Mouse (Mus musculus): ENCODE measurements around the gene Scgb1a1. TPM values are rescaled to one million over a fixed set of nuclear protein-coding genes. Genes with fewer than 3 reads are reported as not detected.
A peak's percentile ranks its signal among the peaks of the same experiment; 100 is the strongest.
"Not testable (repeated sequence)": the region's sequence is repeated elsewhere in the genome, so short reads cannot be mapped to it uniquely, and the experiment has no call there.

Gene Scgb1a1
- total RNA-seq (2021), result not detected
- long read RNA-seq, experiment 1, result 0 reads
- long read RNA-seq, experiment 2, result 0 reads

GRCm38 (mm10) chr19:9087821-9088220, at the start of gene Scgb1a1:
Gene Scgb1a1, minus strand, starts transcription at chr19:9087958.
- intact Hi-C loops (cut with DNase I), result no loop called here
- DNase-seq (ENCODE audit: low spot score in 2 of 2), result no peak

GRCm38 (mm10) chr19:9137159-9137558, 49.4 kb upstream of the Scgb1a1 start:
- intact Hi-C loops (cut with DNase I), result no loop called here
- DNase-seq (ENCODE audit: low spot score in 2 of 2), result no peak

GRCm38 (mm10) chr19:9135512-9136331, 48.0 kb upstream of the Scgb1a1 start, which contains the start of gene Asrgl1:
Gene Asrgl1, minus strand, starts transcription at chr19:9135636.
- intact Hi-C loops (cut with DNase I), result no loop called here
- DNase-seq (ENCODE audit: low spot score in 2 of 2), result peak; percentile 93

- peak; percentile 33 to 45 for DNase-seq (ENCODE audit: low spot score in 2 of 2)
- intact Hi-C loops (cut with DNase I), result no loop called here
These were observed 47.2 kb upstream of the Scgb1a1 start for GRCm38 (mm10) chr19:9134746-9135511.

GRCm38 (mm10) chr19:9129996-9130395, 42.2 kb upstream of the Scgb1a1 start:
- no peak for DNase-seq (ENCODE audit: low spot score in 2 of 2)
- intact Hi-C loops (cut with DNase I), result no loop called here

GRCm38 (mm10) chr19:9128499-9129194, 40.9 kb upstream of the Scgb1a1 start:
- intact Hi-C loops (cut with DNase I), result no loop called here
- DNase-seq (ENCODE audit: low spot score in 2 of 2), result no peak

- intact Hi-C loops (cut with DNase I); DNase-seq (ENCODE audit: low spot score in 2 of 2): not testable (repeated sequence)
These were observed 36.2 kb upstream of the Scgb1a1 start for GRCm38 (mm10) chr19:9123986-9124385.

GRCm38 (mm10) chr19:9122390-9122789, 34.6 kb upstream of the Scgb1a1 start:
- no peak for DNase-seq (ENCODE audit: low spot score in 2 of 2)
- intact Hi-C loops (cut with DNase I), result no loop called here

GRCm38 (mm10) chr19:9119655-9120425, 32.1 kb upstream of the Scgb1a1 start:
- intact Hi-C loops (cut with DNase I), result loop anchor here (10.0 kb wide), 1 partner anchor 265 kb away; the partner anchor contains the start of gene Lrrn4cl
- DNase-seq (ENCODE audit: low spot score in 2 of 2), result no peak

GRCm38 (mm10) chr19:9117275-9117674, 29.5 kb upstream of the Scgb1a1 start:
- intact Hi-C loops (cut with DNase I), result loop anchor here (10.0 kb wide), 1 partner anchor 262 kb away; the partner anchor contains the start of gene Lrrn4cl
- no peak for DNase-seq (ENCODE audit: low spot score in 2 of 2)

GRCm38 (mm10) chr19:9116268-9116667, 28.5 kb upstream of the Scgb1a1 start:
- intact Hi-C loops (cut with DNase I), result loop anchor here (10.0 kb wide), 1 partner anchor 261 kb away; the partner anchor contains the start of gene Lrrn4cl
- no peak for DNase-seq (ENCODE audit: low spot score in 2 of 2)

- no peak for DNase-seq (ENCODE audit: low spot score in 2 of 2)
These were observed 24.3 kb upstream of the Scgb1a1 start for GRCm38 (mm10) chr19:9112043-9112442.

GRCm38 (mm10) chr19:9110182-9110869, 22.6 kb upstream of the Scgb1a1 start:
- DNase-seq (ENCODE audit: low spot score in 2 of 2), result peak; percentile 65 to 85
- intact Hi-C loops (cut with DNase I), result loop anchor here (5.0 to 10.0 kb wide), 2 partner anchors 133 to 256 kb away; partner anchors contain the start of gene Lrrn4cl

More at GRCm38 (mm10) chr19:9112043-9112442, 24.3 kb upstream of the Scgb1a1 start:
- intact Hi-C loops (cut with DNase I), result loop anchor here (5.0 to 10.0 kb wide), 2 partner anchors 135 to 257 kb away; partner anchors contain the start of gene Lrrn4cl

GRCm38 (mm10) chr19:9108536-9108935, 20.8 kb upstream of the Scgb1a1 start:
- intact Hi-C loops (cut with DNase I), result no loop called here
- DNase-seq (ENCODE audit: low spot score in 2 of 2), result no peak

- intact Hi-C loops (cut with DNase I), result no loop called here
These were observed 19.6 kb upstream of the Scgb1a1 start for GRCm38 (mm10) chr19:9107379-9107755.

GRCm38 (mm10) chr19:9106751-9107378, 19.1 kb upstream of the Scgb1a1 start:
- intact Hi-C loops (cut with DNase I), result no loop called here

More at GRCm38 (mm10) chr19:9107379-9107755, 19.6 kb upstream of the Scgb1a1 start:
- no peak for DNase-seq (ENCODE audit: low spot score in 2 of 2)

GRCm38 (mm10) chr19:9106096-9106495, 18.3 kb upstream of the Scgb1a1 start:
- intact Hi-C loops (cut with DNase I), result no loop called here

More at GRCm38 (mm10) chr19:9106751-9107378, 19.1 kb upstream of the Scgb1a1 start:
- DNase-seq (ENCODE audit: low spot score in 2 of 2), result no peak

More at GRCm38 (mm10) chr19:9106096-9106495, 18.3 kb upstream of the Scgb1a1 start:
- no peak for DNase-seq (ENCODE audit: low spot score in 2 of 2)

All from left cerebral cortex, postnatal 14 days (tissue).